Mouse (Mus musculus): Measurements from ENCODE around the gene Ces1h. TPM values are rescaled to one million over a fixed set of nuclear protein-coding genes. Genes with fewer than 3 reads are reported as not detected.

The Ces1h gene
- polyA plus RNA-seq (2012; ENCODE audit: low replicate concordance): not detected in 2 replicates

DNA sequence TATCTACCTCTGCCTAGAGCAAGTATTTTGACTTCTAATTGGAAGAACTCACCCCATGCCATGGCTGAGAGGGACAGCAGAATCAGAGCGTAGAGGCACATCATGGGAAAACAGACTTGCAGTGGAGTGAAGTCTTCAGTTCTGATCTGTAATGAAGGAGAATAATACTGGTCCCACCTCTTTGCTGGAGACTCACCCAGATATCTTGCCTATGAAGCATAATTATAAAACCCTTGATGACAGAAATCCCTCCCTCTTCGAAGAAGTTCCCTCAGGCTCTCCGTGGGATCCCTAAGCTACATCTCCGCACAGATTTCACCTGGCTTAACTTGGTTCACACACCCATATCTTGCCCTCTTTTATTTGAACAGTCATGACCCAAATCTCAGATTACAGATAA, at the start of gene Ces1h:
Gene Ces1h (minus strand): TSS at position 101 of the 400 bp plus-strand sequence.

DNA sequence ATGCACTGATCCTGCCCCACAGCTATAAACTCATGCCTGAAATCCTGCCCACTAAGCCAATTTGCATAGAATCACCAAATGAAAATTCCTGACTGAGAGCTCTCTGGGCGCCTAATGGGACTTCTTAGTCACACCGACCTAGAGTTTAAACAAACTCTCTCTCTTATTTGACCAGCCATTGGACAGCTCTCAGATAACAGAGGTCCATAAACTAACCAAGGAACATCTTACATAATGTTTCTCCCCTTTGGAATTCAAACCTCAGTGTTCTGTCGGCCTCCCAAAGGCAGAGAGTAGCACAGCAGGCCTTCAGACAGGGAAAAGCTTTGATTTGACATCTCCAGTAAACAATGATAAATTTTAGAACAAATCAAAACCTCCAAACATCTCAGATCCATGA, 42.3 kb downstream of the Ces1h start, which contains the start of gene Ces1g:
Gene Ces1g (minus strand): TSS at position 102 of the 400 bp plus-strand sequence.

Other genes starting within 250 kb of the Ces1h start
- not detected in 2 replicates for gene Ces1c, start 248.4 kb downstream of the Ces1h start, polyA plus RNA-seq (2012; ENCODE audit: low replicate concordance)
- gene Ces1d, start 181.9 kb downstream of the Ces1h start, polyA plus RNA-seq (2012; ENCODE audit: low replicate concordance): not detected in 2 replicates
- not detected in 2 replicates for gene Ces1e, start 150.1 kb downstream of the Ces1h start, polyA plus RNA-seq (2012; ENCODE audit: low replicate concordance)
- not detected in 2 replicates for gene Ces1f, start 100.0 kb downstream of the Ces1h start, polyA plus RNA-seq (2012; ENCODE audit: low replicate concordance)
- gene Ces1g, start 42.4 kb downstream of the Ces1h start, polyA plus RNA-seq (2012; ENCODE audit: low replicate concordance): not detected in 2 replicates
- not detected in 2 replicates for gene Ces5a, start 156.1 kb upstream of the Ces1h start, polyA plus RNA-seq (2012; ENCODE audit: low replicate concordance)